ENCODE assay signal across 25 mouse cellular contexts in the genomic region with DNA sequence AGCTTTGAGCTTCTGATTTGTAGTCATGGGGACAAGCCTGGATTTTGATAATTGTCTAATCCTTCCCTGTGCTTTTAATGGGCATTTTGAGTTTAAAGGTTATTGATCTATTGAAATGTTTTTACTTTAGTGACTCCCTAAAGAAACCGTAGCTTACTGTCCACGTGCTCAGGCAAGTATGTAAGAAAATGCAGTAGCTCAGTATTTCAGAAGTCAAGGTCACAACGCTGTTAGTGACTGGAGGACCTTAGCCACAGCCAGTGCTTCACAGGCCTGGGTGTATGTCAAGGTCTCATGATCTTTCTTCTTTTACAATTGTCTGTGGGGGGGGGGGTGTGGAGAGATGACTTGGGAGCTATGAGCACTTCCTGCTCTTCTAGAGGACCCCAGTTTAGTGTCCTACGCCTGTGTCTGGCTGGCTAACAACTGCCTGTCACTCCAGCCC. TPM values are rescaled to one million over a fixed set of nuclear protein-coding genes. Genes with fewer than 3 reads are reported as not detected.
DNase-seq lines count a peak whose midpoint lies in the region; ATAC-seq and TF ChIP-seq lines count a peak whose summit lies in the region.
"Had no signal": no experiment of that assay in that cellular context is flagged by ENCODE, and none has a peak within 500 bp of the region (broad histone marks: within the 10 kb centered on the region; RNA-seq: fewer than 3 reads in every experiment).

No protein-coding gene starts in this region.

- 45% methylated on average over 4 of the region's 4 CpGs for WGBS in heart, embryonic 12.5 days
- WGBS in midbrain, embryonic 13.5 days = 32% methylated on average over 4 of the region's 4 CpGs
- WGBS in midbrain, embryonic 16.5 days = 37% methylated on average over 4 of the region's 4 CpGs

- no peak for ATAC-seq in heart, embryonic 12.5 days (ENCODE audit: insufficient number of reproducible peaks, low FRiP score)
- peak; percentile 38; the same call in 1 of the 2 replicates for ATAC-seq in midbrain, embryonic 13.5 days
- ATAC-seq in midbrain, embryonic 16.5 days = no peak
- ATAC-seq: forebrain, embryonic 16.5 days; intestine, embryonic 15.5 days had no signal

- H3K9ac ChIP-seq in heart, embryonic 12.5 days = 0 out of 2 replicates have a peak overlapping the region, but pooled peaks have one; percentile 33
- no peak overlapping the region for H3K9ac ChIP-seq in midbrain, embryonic 13.5 days (replicated peaks)
- no peak overlapping the region for H3K9ac ChIP-seq in midbrain, embryonic 16.5 days (ENCODE audit: low read depth, low read length)
- H3K9ac ChIP-seq: intestine, embryonic 15.5 days; limb, embryonic 12.5 days; liver, embryonic 13.5 days; neural tube, embryonic 13.5 days had no signal

- peak overlapping the region; percentile 92 for H3K27ac ChIP-seq in heart, embryonic 12.5 days (ENCODE audit: poor library complexity, severe bottlenecking)
- H3K27ac ChIP-seq in layer of hippocampus, adult 2 months = peak overlapping the region; percentile 79; the same call in 1 of the 2 replicates
- no peak overlapping the region for H3K27ac ChIP-seq in midbrain, embryonic 13.5 days
- H3K27ac ChIP-seq in midbrain, embryonic 16.5 days (ENCODE audit: low read length) = no peak overlapping the region
- H3K27ac ChIP-seq: embryonic facial prominence, embryonic 10.5 days; hindbrain, embryonic 10.5 days; intestine, embryonic 15.5 days; limb, embryonic 12.5 days; neural tube, embryonic 13.5 days had no signal

- no peak overlapping the region for H3K4me3 ChIP-seq in heart, embryonic 12.5 days
- H3K4me3 ChIP-seq in layer of hippocampus, adult 2 months = no peak overlapping the region
- no peak overlapping the region for H3K4me3 ChIP-seq in midbrain, embryonic 13.5 days (replicated peaks)
- H3K4me3 ChIP-seq in midbrain, embryonic 16.5 days (ENCODE audit: low read depth, low read length) = no peak overlapping the region
- H3K4me3 ChIP-seq: embryonic facial prominence, embryonic 10.5 days; hindbrain, embryonic 10.5 days; intestine, embryonic 15.5 days; limb, embryonic 12.5 days; liver, embryonic 13.5 days; neural tube, embryonic 13.5 days had no signal

- 0 out of 2 replicates have a peak overlapping the region, but pooled peaks have one; percentile 9 for H3K4me2 ChIP-seq in heart, embryonic 12.5 days
- no peak overlapping the region for H3K4me2 ChIP-seq in midbrain, embryonic 13.5 days (replicated peaks)
- no peak overlapping the region for H3K4me2 ChIP-seq in midbrain, embryonic 16.5 days (ENCODE audit: low read length)
- H3K4me2 ChIP-seq: intestine, embryonic 15.5 days; limb, embryonic 12.5 days; neural tube, embryonic 13.5 days had no signal

- peaks cover 45% of the 10 kb centered on the region for H3K4me1 ChIP-seq in heart, embryonic 12.5 days (replicated peaks)
- peaks cover 20% of the 10 kb centered on the region for H3K4me1 ChIP-seq in midbrain, embryonic 13.5 days (replicated peaks)
- no peaks in the 10 kb centered on the region; the same call in 1 of the 2 replicates for H3K4me1 ChIP-seq in midbrain, embryonic 16.5 days (ENCODE audit: control insufficient read depth, insufficient read depth, low read length)
- H3K4me1 ChIP-seq: limb, embryonic 12.5 days; neural tube, embryonic 13.5 days had no signal

- H3K9me3 ChIP-seq in heart, embryonic 12.5 days (replicated peaks) = no peaks in the 10 kb centered on the region
- H3K9me3 ChIP-seq in midbrain, embryonic 13.5 days = no peaks in the 10 kb centered on the region
- no peaks in the 10 kb centered on the region for H3K9me3 ChIP-seq in midbrain, embryonic 16.5 days (replicated peaks; ENCODE audit: control insufficient read depth, low read length, poor library complexity, severe bottlenecking)
- H3K9me3 ChIP-seq: embryonic facial prominence, embryonic 10.5 days; G1E; hindbrain, embryonic 10.5 days; intestine, embryonic 15.5 days; limb, embryonic 12.5 days; liver, embryonic 13.5 days; neural tube, embryonic 13.5 days had no signal

- DNase-seq in heart, adult 18-20 months = no peak
- no peak for DNase-seq in layer of hippocampus, adult 2 months (ENCODE audit: low spot score in 2 of 2)
- DNase-seq in layer of hippocampus, adult 18-20 months (ENCODE audit: low spot score in 2 of 2) = no peak
- no peak for DNase-seq in thymus, postnatal 25 days
- DNase-seq: adrenal gland, adult 2 months; B cell, adult 2 months; cerebellum, adult 11 months; cerebellum, adult 9-11 months; gastrocnemius, postnatal 25 days; kidney, adult 8-10 months; kidney, postnatal 10 days; lung, adult 2 months; lung, postnatal 14 days had no signal

- peaks cover 30% of the 10 kb centered on the region for H3K36me3 ChIP-seq in heart, embryonic 12.5 days
- H3K36me3 ChIP-seq in midbrain, embryonic 13.5 days = peaks cover 28% of the 10 kb centered on the region
- peaks cover 10% of the 10 kb centered on the region for H3K36me3 ChIP-seq in midbrain, embryonic 16.5 days (ENCODE audit: control insufficient read depth, insufficient read depth, low read length)

- no peaks in the 10 kb centered on the region for H3K27me3 ChIP-seq in heart, embryonic 12.5 days (replicated peaks)
- no peaks in the 10 kb centered on the region for H3K27me3 ChIP-seq in midbrain, embryonic 13.5 days
- H3K27me3 ChIP-seq in midbrain, embryonic 16.5 days (ENCODE audit: control insufficient read depth, insufficient read depth, low read depth, low read length) = no peaks in the 10 kb centered on the region
- H3K27me3 ChIP-seq: CH12.LX; intestine, embryonic 15.5 days; limb, embryonic 12.5 days; liver, embryonic 13.5 days; neural tube, embryonic 13.5 days had no signal

- TF ChIP-seq CTCF in layer of hippocampus, adult 2 months (conservative IDR thresholded peaks at IDR 0.05) = no peak

RNA-seq across cellular contexts. Expression of a gene that starts 42.4 kb away (rescaled TPM):
- 16.5 and 16.7 TPM in 2 replicates for polyA plus RNA-seq in heart, embryonic 12.5 days (2016; fragmentation: Nextera tagmentation; extraction: Ambion mirVana)
- 10 to 100 TPM in 1 of 2 experiments, 1 to 10 TPM in 1; 9.9 to 10.7 TPM for total RNA-seq in heart, adult 18-20 months (2021)
- 10 to 100 TPM; 58.1 to 58.9 TPM for total RNA-seq in layer of hippocampus, adult 2 months (2021)
- total RNA-seq in layer of hippocampus, adult 18-20 months (2021) = 10 to 100 TPM; 61.3 to 65.7 TPM
- 9.3 and 9.7 TPM in 2 replicates for polyA plus RNA-seq in midbrain, embryonic 13.5 days (2015; fragmentation: Nextera tagmentation; extraction: Ambion mirVana)
- polyA plus RNA-seq in midbrain, embryonic 16.5 days (2015; fragmentation: Nextera tagmentation; extraction: Ambion mirVana) = 8.1 TPM in 2 replicates

Comparison
In these comparisons a context has a peak if more than half of its experiments do, and no peak if none do; other contexts are left out.
1. H3K27ac ChIP-seq: peak in heart, embryonic 12.5 days (single experiment) and layer of hippocampus, adult 2 months (single experiment); none in midbrain, embryonic 13.5 days (single experiment) and midbrain, embryonic 16.5 days (single experiment).
2. RNA of a gene that starts 42.4 kb away (total RNA-seq): 61.3 to 65.7 TPM in layer of hippocampus, adult 18-20 months and 58.1 to 58.9 TPM in layer of hippocampus, adult 2 months; 9.9 to 10.7 TPM in heart, adult 18-20 months; every median in the first group is over 4 times any median in the second.